Mouse (Mus musculus) spleen, adult 2 months (tissue): ENCODE data around the gene Taf3.

Experiments
- CTCF ChIP-seq: fragments of 200-500 bp; IDR thresholded peaks from 2 replicates; pipeline ENCODE4 v1.5.1; 2011; ENCODE audit warnings: mild to moderate bottlenecking, inconsistent platforms; ENCODE audit not compliant: insufficient read depth, insufficient read length, insufficient replicate concordance; ENCODE audit errors: extremely low read depth
- POLR2A ChIP-seq: fragments of 200-500 bp; IDR thresholded peaks from 2 replicates; pipeline ENCODE4 v1.6.1; 2011; ENCODE audit warnings: low read depth, low read length, inconsistent platforms

DNA sequence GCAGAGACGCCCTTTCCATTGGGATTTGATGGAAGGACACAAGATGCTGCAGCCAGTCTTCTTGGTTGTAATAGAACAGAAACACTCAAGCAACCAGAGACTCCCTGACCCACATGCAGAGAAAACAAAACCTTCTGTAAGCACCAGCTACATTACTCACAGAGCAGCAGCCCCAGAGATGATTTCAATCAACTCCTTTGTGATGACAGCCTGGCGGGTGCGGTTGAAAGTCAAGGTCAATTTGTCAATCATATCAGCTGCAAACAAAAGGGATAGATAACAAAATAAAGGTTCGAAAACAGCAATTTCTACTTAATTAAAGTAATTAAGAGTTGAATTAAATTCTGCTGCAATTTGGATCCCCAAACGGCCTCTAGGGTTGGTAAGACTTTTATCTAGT is 10.4 kb upstream of the Taf3 start:
- TF ChIP-seq POLR2A (no peak), CTCF (no peak)
